Mouse (Mus musculus) myocyte (in vitro differentiated cells): ENCODE measurements at regions not wholly inside any gene's neighbourhood (a gene's known extent, or its start where the extent isn't known, plus 50 kb on each side); places are given as distances from the start of the nearest gene placed in this dataset.
A peak's percentile ranks its signal among the peaks of the same experiment; 100 is the strongest.

Experiments
- H3K27me3 ChIP-seq: one replicate; pipeline ENCODE4 v1.6.1; 2011; ENCODE audit not compliant: control insufficient read depth, insufficient read depth, insufficient read length
- H3K36me3 ChIP-seq: one replicate; pipeline ENCODE4 v1.6.1; 2011; ENCODE audit not compliant: control insufficient read depth, insufficient read depth
- H3K4me2 ChIP-seq: one replicate; pipeline ENCODE4 v1.6.1; 2011; ENCODE audit warnings: low read depth, control low read depth
- H3K4me3 ChIP-seq: one replicate; pipeline ENCODE4 v1.5.1; 2011; ENCODE audit warnings: mild to moderate bottlenecking, control low read depth, moderate library complexity
- H3K79me2 ChIP-seq: one replicate; pipeline ENCODE4 v1.6.1; 2011; ENCODE audit not compliant: control insufficient read depth, insufficient read depth
- H3ac ChIP-seq: one replicate; pipeline ENCODE4 v1.6.1; 2011; ENCODE audit not compliant: control insufficient read depth, insufficient read length
- CEBPB ChIP-seq: IDR thresholded peaks from 2 replicates; pipeline ENCODE4 v1.6.1; 2011; ENCODE audit warnings: mild to moderate bottlenecking, moderate library complexity; ENCODE audit not compliant: poor library complexity, insufficient read depth, severe bottlenecking
- E2F4 ChIP-seq: IDR thresholded peaks from one replicate; pipeline ENCODE4 v1.6.1; 2011; ENCODE audit warnings: mild to moderate bottlenecking, control low read depth, moderate library complexity; ENCODE audit not compliant: insufficient read depth
- MAX ChIP-seq: IDR thresholded peaks from one replicate; pipeline ENCODE4 v1.6.1; 2011; ENCODE audit warnings: low read depth, mild to moderate bottlenecking, control low read depth
- MYOD1 ChIP-seq, 3 experiments: IDR thresholded peaks; one replicate each; pipeline ENCODE4 v1.6.1; 2011; ENCODE audit warnings: control low read depth in 2 of 3, low read depth in 2 of 3, mild to moderate bottlenecking in 2 of 3, moderate library complexity in 1 of 3; ENCODE audit not compliant: insufficient read length in 2 of 3, control insufficient read depth in 1 of 3
- MYOG ChIP-seq, 3 experiments: IDR thresholded peaks; one replicate each; pipeline ENCODE4 v1.6.1; 2011; ENCODE audit warnings: control low read depth in 2 of 3, low read depth in 2 of 3, mild to moderate bottlenecking in 2 of 3; ENCODE audit not compliant: insufficient read length in 2 of 3, control insufficient read depth in 1 of 3, insufficient read depth in 1 of 3
- POLR2A ChIP-seq: IDR thresholded peaks from one replicate; pipeline ENCODE4 v1.6.1; 2011; ENCODE audit warnings: low read depth, mild to moderate bottlenecking, control low read depth, moderate library complexity; ENCODE audit not compliant: insufficient read length
- POLR2AphosphoS2 ChIP-seq: IDR thresholded peaks from one replicate; pipeline ENCODE4 v1.6.1; 2011; ENCODE audit warnings: low read depth, control low read depth; ENCODE audit not compliant: insufficient read length
- REST ChIP-seq: IDR thresholded peaks from one replicate; pipeline ENCODE4 v1.6.1; 2011; ENCODE audit warnings: mild to moderate bottlenecking, control low read depth, moderate library complexity; ENCODE audit not compliant: insufficient read depth, insufficient read length
- SRF ChIP-seq: IDR thresholded peaks from one replicate; pipeline ENCODE4 v1.6.1; 2011; ENCODE audit warnings: low read depth; ENCODE audit not compliant: control insufficient read depth, insufficient read length
- TCF12 ChIP-seq: IDR thresholded peaks from one replicate; pipeline ENCODE4 v1.6.1; 2011; ENCODE audit warnings: mild to moderate bottlenecking, control low read depth; ENCODE audit not compliant: poor library complexity, insufficient read depth, severe bottlenecking
- TCF3 ChIP-seq: IDR thresholded peaks from one replicate; pipeline ENCODE4 v1.6.1; 2011; ENCODE audit warnings: low read depth, control low read depth; ENCODE audit not compliant: insufficient read length
- USF1 ChIP-seq: IDR thresholded peaks from one replicate; pipeline ENCODE4 v1.6.1; 2011; ENCODE audit warnings: low read depth, mild to moderate bottlenecking, control low read depth, moderate library complexity

GRCm38 (mm10) chr2:79078836-79079394, 176.3 kb upstream of the Itga4 start:
- Histone ChIP-seq H3K4me2 (no peak overlapping the region), H3K79me2 (no peaks in the 10 kb centered on the region), H3K4me3 (no peak overlapping the region), H3ac (no peak overlapping the region), H3K27me3 (no peaks in the 10 kb centered on the region), H3K36me3 (no peaks in the 10 kb centered on the region)
- no peak for TF ChIP-seq POLR2AphosphoS2
- no peak for TF ChIP-seq TCF12
- TF ChIP-seq E2F4, result no peak
- no peak for TF ChIP-seq CEBPB
- no peak for TF ChIP-seq MYOD1 (IDR thresholded peaks at IDR 0.05; ENCODE audit: control insufficient read depth in 1 of 3, insufficient read length in 2 of 3, low read depth in 2 of 3)
- TF ChIP-seq MAX, result no peak
- no peak for TF ChIP-seq POLR2A
- TF ChIP-seq USF1, result no peak
- TF ChIP-seq SRF, result no peak
- no peak for TF ChIP-seq TCF3
- TF ChIP-seq MYOG (IDR thresholded peaks at IDR 0.05; ENCODE audit: control insufficient read depth in 1 of 3, insufficient read depth in 1 of 3, insufficient read length in 2 of 3, low read depth in 2 of 3), result no peak
- TF ChIP-seq REST, result no peak

DNA sequence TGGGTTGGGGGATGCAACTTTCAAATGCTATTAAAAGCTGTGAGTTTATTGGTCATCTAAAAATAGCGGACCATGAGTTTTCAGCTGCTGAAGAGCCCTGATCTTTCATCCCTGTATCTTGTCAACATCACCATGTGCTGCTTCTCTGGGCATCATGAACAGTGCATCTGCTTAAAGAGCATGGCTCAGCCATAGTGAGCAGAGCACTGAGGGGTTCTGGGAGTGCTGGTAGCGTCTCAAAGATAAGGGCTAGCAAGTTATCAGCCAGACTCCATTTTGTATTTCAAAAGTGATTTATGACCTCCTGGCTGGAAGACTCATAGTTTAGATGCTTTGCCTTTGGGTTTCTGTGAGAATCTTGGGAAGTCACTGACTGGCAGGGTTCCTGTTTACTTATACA, 173.5 kb upstream of the Itga4 start:
- Histone ChIP-seq H3K36me3 (no peaks in the 10 kb centered on the region), H3K4me2 (no peak overlapping the region), H3K4me3 (no peak overlapping the region), H3K27me3 (no peaks in the 10 kb centered on the region), H3ac (no peak overlapping the region), H3K79me2 (no peaks in the 10 kb centered on the region)
- TF ChIP-seq TCF12 (no peak), MYOD1 (IDR thresholded peaks at IDR 0.05; ENCODE audit: control insufficient read depth in 1 of 3, insufficient read length in 2 of 3, low read depth in 2 of 3) (no peak), TCF3 (no peak), E2F4 (no peak), POLR2A (no peak), POLR2AphosphoS2 (no peak), MAX (no peak), MYOG (IDR thresholded peaks at IDR 0.05; ENCODE audit: control insufficient read depth in 1 of 3, insufficient read depth in 1 of 3, insufficient read length in 2 of 3, low read depth in 2 of 3) (no peak), CEBPB (no peak), USF1 (no peak), REST (no peak), SRF (no peak)

- TF ChIP-seq POLR2AphosphoS2, result no peak
- TF ChIP-seq MYOD1 (IDR thresholded peaks at IDR 0.05; ENCODE audit: control insufficient read depth in 1 of 3, insufficient read length in 2 of 3, low read depth in 2 of 3), result peak in 2 of 3 experiments; percentile 55 to 75
- Histone ChIP-seq H3ac (no peak overlapping the region), H3K4me2 (no peak overlapping the region), H3K27me3 (no peaks in the 10 kb centered on the region), H3K36me3 (no peaks in the 10 kb centered on the region), H3K4me3 (no peak overlapping the region), H3K79me2 (no peaks in the 10 kb centered on the region)
Measured at GRCm38 (mm10) chr2:79086280-79086679, 168.9 kb upstream of the Itga4 start.

- Histone ChIP-seq H3K36me3 (no peaks in the 10 kb centered on the region), H3K4me3 (peak overlapping the region; percentile 15), H3K4me2 (peak overlapping the region; percentile 83), H3K27me3 (no peaks in the 10 kb centered on the region), H3ac (no peak overlapping the region), H3K79me2 (no peaks in the 10 kb centered on the region)
- TF ChIP-seq USF1 (no peak), E2F4 (no peak), SRF (no peak), TCF3 (no peak), CEBPB (no peak), MYOG (IDR thresholded peaks at IDR 0.05; ENCODE audit: control insufficient read depth in 1 of 3, insufficient read depth in 1 of 3, insufficient read length in 2 of 3, low read depth in 2 of 3) (no peak), REST (no peak), POLR2A (no peak), POLR2AphosphoS2 (no peak), MYOD1 (IDR thresholded peaks at IDR 0.05; ENCODE audit: control insufficient read depth in 1 of 3, insufficient read length in 2 of 3, low read depth in 2 of 3) (no peak), MAX (no peak), TCF12 (no peak)
Measured at GRCm38 (mm10) chr2:79086857-79087578, 168.2 kb upstream of the Itga4 start.
